Mouse (Mus musculus): Measurements from ENCODE around the gene Ndufaf8. TPM values are rescaled to one million over a fixed set of nuclear protein-coding genes. Genes with fewer than 3 reads are reported as not detected.

The Ndufaf8 gene
- total and polyA plus RNA-seq, 2 experiments from 2014 or later = 57.0 to 64.8 TPM

- no peak for DNase-seq (ENCODE audit: low spot score)
- H3K4me2 ChIP-seq (ENCODE audit: low read depth, low read length, poor library complexity, severe bottlenecking) = no peak overlapping the region
- no peaks in the 10 kb centered on the region for H3K9me3 ChIP-seq (ENCODE audit: low read length)
- H3K4me1 ChIP-seq (ENCODE audit: insufficient read depth, low read length) = no peaks in the 10 kb centered on the region
- H3K27me3 ChIP-seq (ENCODE audit: insufficient read depth, low read length) = no peaks in the 10 kb centered on the region
- ATAC-seq (ENCODE audit: low FRiP score) = no peak
- H3K36me3 ChIP-seq (ENCODE audit: insufficient read depth, low read length) = peaks cover 78% of the 10 kb centered on the region
- TF ChIP-seq CTCF (IDR thresholded peaks at IDR 0.05) = no peak
- H3K9ac ChIP-seq (replicated peaks; ENCODE audit: low read length, poor library complexity, severe bottlenecking) = no peak overlapping the region
- H3K4me3 ChIP-seq (ENCODE audit: low read depth, low read length) = no peak overlapping the region
- WGBS = 98% methylated on average over 3 of the region's 3 CpGs
- H3K27ac ChIP-seq (ENCODE audit: low read depth, low read length) = no peak overlapping the region
Measured at GRCm38 (mm10) chr11:120076191-120076590, 22.5 kb upstream of the Ndufaf8 start.

GRCm38 (mm10) chr11:120080282-120080681, 18.4 kb upstream of the Ndufaf8 start:
- H3K27me3 ChIP-seq (ENCODE audit: insufficient read depth, low read length) = no peaks in the 10 kb centered on the region
- no peak for TF ChIP-seq CTCF (IDR thresholded peaks at IDR 0.05)
- no peak for ATAC-seq (ENCODE audit: low FRiP score)
- H3K36me3 ChIP-seq (ENCODE audit: insufficient read depth, low read length) = peaks cover 67% of the 10 kb centered on the region
- H3K9me3 ChIP-seq (ENCODE audit: low read length) = no peaks in the 10 kb centered on the region
- peaks cover 2% of the 10 kb centered on the region for H3K4me1 ChIP-seq (ENCODE audit: insufficient read depth, low read length)
- no peak overlapping the region for H3K27ac ChIP-seq (ENCODE audit: low read depth, low read length)
- H3K4me3 ChIP-seq (ENCODE audit: low read depth, low read length) = no peak overlapping the region
- DNase-seq (ENCODE audit: low spot score) = no peak
- H3K9ac ChIP-seq (replicated peaks; ENCODE audit: low read length, poor library complexity, severe bottlenecking) = no peak overlapping the region
- H3K4me2 ChIP-seq (ENCODE audit: low read depth, low read length, poor library complexity, severe bottlenecking) = no peak overlapping the region
- WGBS = 95% methylated on average over 6 of the region's 6 CpGs

DNA sequence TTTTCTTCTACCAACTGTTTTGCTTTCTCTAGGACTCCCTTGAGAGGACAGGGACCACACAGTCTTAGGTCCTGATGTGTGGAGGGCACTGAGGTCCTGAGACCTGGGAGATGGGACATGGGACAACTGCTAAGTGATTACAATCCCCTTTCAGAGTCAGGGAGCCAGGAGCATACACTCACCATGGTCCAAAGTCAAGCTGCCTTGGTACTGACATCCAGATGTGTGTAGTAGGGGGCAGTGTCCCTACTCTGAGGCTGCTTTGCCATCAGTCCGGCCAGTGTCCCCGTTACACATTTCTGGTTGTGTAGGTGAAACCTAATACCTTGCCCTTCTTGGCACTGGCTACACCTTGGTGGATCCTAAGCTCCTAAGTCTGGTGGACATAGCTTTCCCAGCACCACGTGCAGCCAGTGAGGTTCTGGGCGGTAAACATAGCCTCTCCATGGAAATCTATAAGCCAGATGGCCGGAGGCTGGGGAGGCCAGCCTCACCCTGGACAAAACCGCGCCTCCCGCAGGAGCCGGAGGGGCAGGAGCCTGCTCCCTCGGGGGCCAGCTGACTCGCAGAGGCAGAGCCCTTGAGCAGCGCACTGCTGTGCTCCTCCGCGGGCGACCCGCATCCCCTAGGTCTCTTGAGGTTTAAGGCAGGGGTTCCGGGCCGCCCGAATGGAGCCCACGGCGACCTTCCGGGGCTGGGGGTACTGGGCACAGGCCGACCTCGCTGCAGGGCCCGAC, 12.7 kb upstream of the Ndufaf8 start:
- peak; percentile 28 for TF ChIP-seq CTCF (IDR thresholded peaks at IDR 0.05)
- H3K27ac ChIP-seq (ENCODE audit: low read depth, low read length) = peak overlapping the region; percentile 85
- no peaks in the 10 kb centered on the region for H3K27me3 ChIP-seq (ENCODE audit: insufficient read depth, low read length)
- H3K4me3 ChIP-seq (ENCODE audit: low read depth, low read length) = peak overlapping the region; percentile 68
- ATAC-seq (ENCODE audit: low FRiP score) = peak; percentile 38; the same call in 1 of the 2 replicates
- peaks cover 10% of the 10 kb centered on the region for H3K4me1 ChIP-seq (ENCODE audit: insufficient read depth, low read length)
- H3K36me3 ChIP-seq (ENCODE audit: insufficient read depth, low read length) = peaks cover 31% of the 10 kb centered on the region
- H3K9me3 ChIP-seq (ENCODE audit: low read length) = no peaks in the 10 kb centered on the region
- peak overlapping the region; percentile 98 for H3K9ac ChIP-seq (replicated peaks; ENCODE audit: low read length, poor library complexity, severe bottlenecking)
- peak; percentile 46 for DNase-seq (ENCODE audit: low spot score)
- H3K4me2 ChIP-seq (ENCODE audit: low read depth, low read length, poor library complexity, severe bottlenecking) = peak overlapping the region; percentile 95
- under 1% methylated on average over 25 of the region's 25 CpGs for WGBS

- peak within 1 kb of the TSS; percentile 68 for H3K4me3 ChIP-seq (ENCODE audit: low read depth, low read length)
- 1% methylated on average over 37 of the region's 42 CpGs for WGBS
- DNase-seq (ENCODE audit: low spot score) = peak; percentile 99
- H3K4me2 ChIP-seq (ENCODE audit: low read depth, low read length, poor library complexity, severe bottlenecking) = peak within 1 kb of the TSS; percentile 95
- H3K9ac ChIP-seq (replicated peaks; ENCODE audit: low read length, poor library complexity, severe bottlenecking) = peak within 1 kb of the TSS; percentile 98
- peak within 1 kb of the TSS; percentile 85 for H3K27ac ChIP-seq (ENCODE audit: low read depth, low read length)
- peaks cover 32% of the 10 kb centered on the region for H3K36me3 ChIP-seq (ENCODE audit: insufficient read depth, low read length)
- TF ChIP-seq CTCF (IDR thresholded peaks at IDR 0.05) = no peak
- ATAC-seq (ENCODE audit: low FRiP score) = peak; percentile 97
- no peaks in the 10 kb centered on the region for H3K9me3 ChIP-seq (ENCODE audit: low read length)
- peaks cover 10% of the 10 kb centered on the region for H3K4me1 ChIP-seq (ENCODE audit: insufficient read depth, low read length)
- H3K27me3 ChIP-seq (ENCODE audit: insufficient read depth, low read length) = no peaks in the 10 kb centered on the region
Measured at GRCm38 (mm10) chr11:120086702-120087152, 12.0 kb upstream of the Ndufaf8 start, which contains the start of gene Cep131. TSS of gene Cep131 (minus strand) at chr11:120086827.

DNA sequence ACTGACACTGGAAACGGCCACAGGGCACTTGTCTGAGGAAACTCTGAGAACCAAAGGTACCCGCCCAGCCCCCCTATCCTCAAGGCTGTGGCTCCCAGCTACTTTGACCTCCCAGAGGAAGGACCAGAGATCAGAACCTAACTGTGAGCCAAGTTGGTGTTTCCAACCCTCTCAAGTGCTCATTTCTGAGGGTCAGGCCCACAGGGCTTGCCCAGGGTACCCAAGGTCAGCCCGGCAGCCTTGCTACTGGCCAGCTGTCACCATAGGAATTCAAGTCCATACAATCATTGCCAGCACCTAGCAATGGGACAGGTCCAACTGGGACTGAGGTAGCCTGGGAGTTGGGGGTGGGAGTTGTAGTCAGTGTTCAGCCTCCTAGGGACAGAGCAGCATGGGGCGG, 8.1 kb upstream of the Ndufaf8 start:
- peaks cover 3% of the 10 kb centered on the region for H3K4me1 ChIP-seq (ENCODE audit: insufficient read depth, low read length)
- no peak overlapping the region for H3K9ac ChIP-seq (replicated peaks; ENCODE audit: low read length, poor library complexity, severe bottlenecking)
- no peaks in the 10 kb centered on the region for H3K9me3 ChIP-seq (ENCODE audit: low read length)
- TF ChIP-seq CTCF (IDR thresholded peaks at IDR 0.05) = no peak
- no peak overlapping the region for H3K4me2 ChIP-seq (ENCODE audit: low read depth, low read length, poor library complexity, severe bottlenecking)
- 95% methylated on average over 4 of the region's 4 CpGs for WGBS
- H3K4me3 ChIP-seq (ENCODE audit: low read depth, low read length) = no peak overlapping the region
- no peak overlapping the region for H3K27ac ChIP-seq (ENCODE audit: low read depth, low read length)
- H3K36me3 ChIP-seq (ENCODE audit: insufficient read depth, low read length) = peaks cover 41% of the 10 kb centered on the region
- ATAC-seq (ENCODE audit: low FRiP score) = no peak
- no peaks in the 10 kb centered on the region for H3K27me3 ChIP-seq (ENCODE audit: insufficient read depth, low read length)
- no peak for DNase-seq (ENCODE audit: low spot score)

DNA sequence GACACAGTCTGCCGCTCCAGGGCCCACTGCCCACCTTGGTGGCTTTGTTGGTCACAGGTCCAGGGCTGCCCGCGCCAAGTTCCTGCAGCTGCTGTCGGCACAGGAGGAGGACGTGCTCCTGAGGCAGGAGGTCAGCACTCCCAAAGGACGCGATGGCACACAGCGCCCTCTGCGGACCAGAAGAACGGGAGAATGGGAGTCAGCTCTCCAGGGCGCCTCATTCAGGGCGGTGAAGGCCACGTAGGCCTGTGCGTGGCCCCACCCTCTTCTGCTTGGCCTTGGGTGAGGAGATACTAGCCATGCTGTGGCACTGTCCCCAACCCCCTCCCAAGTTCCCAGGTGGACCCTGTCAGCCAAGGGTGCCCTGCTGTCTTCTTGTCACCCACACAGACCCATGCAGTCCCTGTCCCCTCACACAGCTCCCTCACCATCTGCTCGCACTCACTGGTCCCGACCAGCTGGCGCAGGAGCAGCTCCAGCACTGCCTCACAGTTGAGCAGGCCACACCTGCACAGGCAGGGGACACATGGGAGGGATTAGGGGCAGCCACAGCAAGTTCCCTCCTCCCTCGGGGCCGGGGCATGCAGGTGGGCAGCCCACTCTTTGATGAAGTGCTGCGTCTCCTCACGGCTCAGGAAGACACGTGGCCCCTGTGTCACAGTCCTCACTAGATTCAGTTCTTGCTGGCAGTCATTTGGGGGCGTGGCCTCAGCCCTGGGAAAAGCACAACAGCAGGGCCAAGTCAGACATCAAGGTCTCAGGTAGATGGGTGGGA, 5.7 kb upstream of the Ndufaf8 start:
- no peak overlapping the region for H3K27ac ChIP-seq (ENCODE audit: low read depth, low read length)
- no peaks in the 10 kb centered on the region for H3K9me3 ChIP-seq (ENCODE audit: low read length)
- TF ChIP-seq CTCF (IDR thresholded peaks at IDR 0.05) = 0 out of 2 replicates have a peak, but pooled peaks have one; percentile 10
- peaks cover 6% of the 10 kb centered on the region; the same call in 1 of the 2 replicates for H3K4me1 ChIP-seq (ENCODE audit: insufficient read depth, low read length)
- H3K36me3 ChIP-seq (ENCODE audit: insufficient read depth, low read length) = peaks cover 49% of the 10 kb centered on the region
- no peaks in the 10 kb centered on the region for H3K27me3 ChIP-seq (ENCODE audit: insufficient read depth, low read length)
- 82% methylated on average over 23 of the region's 23 CpGs for WGBS
- no peak for DNase-seq (ENCODE audit: low spot score)
- H3K4me3 ChIP-seq (ENCODE audit: low read depth, low read length) = no peak overlapping the region
- ATAC-seq (ENCODE audit: low FRiP score) = no peak
- H3K9ac ChIP-seq (replicated peaks; ENCODE audit: low read length, poor library complexity, severe bottlenecking) = no peak overlapping the region
- no peak overlapping the region for H3K4me2 ChIP-seq (ENCODE audit: low read depth, low read length, poor library complexity, severe bottlenecking)

Data from midbrain, postnatal 0 days (tissue).